Mouse (Mus musculus): ENCODE measurements around the gene Timp2. TPM values are rescaled to one million over a fixed set of nuclear protein-coding genes. Genes with fewer than 3 reads are reported as not detected.
A peak's percentile ranks its signal among the peaks of the same experiment; 100 is the strongest.

Gene Timp2
- polyA plus RNA-seq, 1 experiment from 2014 or later = 87.7 TPM

- Histone ChIP-seq H3K36me3 (peaks cover 34% of the 10 kb centered on the region), H3K4me1 (peaks cover 24% of the 10 kb centered on the region), H3K4me3 (replicated peaks) (no peak overlapping the region), H3K9ac (no peak overlapping the region), H3K27ac (peak overlapping the region; percentile 89), H3K4me2 (no peak overlapping the region), H3K27me3 (no peaks in the 10 kb centered on the region), H3K9me3 (replicated peaks) (no peaks in the 10 kb centered on the region)
- peak; percentile 49 for ATAC-seq (replicated peaks; ENCODE audit: low FRiP score)
- 28% methylated on average over 15 of the region's 15 CpGs for WGBS
These were observed 101.2 kb downstream of the Timp2 start for GRCm38 (mm10) chr11:118254159-118254951.

DNA sequence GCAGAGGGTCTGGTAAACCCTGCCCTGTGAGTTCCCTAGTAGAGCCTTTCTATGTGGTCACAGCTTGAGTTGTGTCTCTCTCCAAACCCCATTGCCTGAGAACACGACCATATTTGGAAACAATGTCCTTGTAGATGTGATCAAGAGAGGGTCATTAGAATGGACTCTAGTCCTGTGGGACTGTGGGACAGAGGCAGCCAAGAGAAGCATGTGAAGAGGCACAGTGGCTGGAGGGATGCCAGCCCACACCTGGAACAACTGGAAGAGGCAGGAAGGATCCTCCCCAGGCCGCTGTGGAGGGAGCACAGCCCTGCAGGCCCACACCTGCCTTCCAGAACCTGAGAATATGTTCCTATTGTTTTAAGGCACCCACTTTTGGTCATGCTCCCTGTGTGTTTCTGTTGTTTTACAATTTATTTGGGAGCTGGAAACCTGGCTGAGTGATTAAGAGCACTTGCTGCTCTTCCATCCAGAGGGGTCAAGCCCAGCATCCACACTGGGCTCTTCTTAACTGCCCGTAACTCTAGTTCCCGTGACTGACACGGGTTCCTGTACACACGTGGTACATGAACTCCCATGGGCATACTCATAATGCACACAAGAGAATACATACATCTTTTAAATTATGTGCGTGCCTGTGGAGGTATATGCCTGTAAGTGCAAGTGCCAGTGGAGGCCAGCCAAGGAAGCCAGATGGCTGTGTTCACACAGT lies 101.9 kb downstream of the Timp2 start:
- no peak overlapping the region for H3K9ac ChIP-seq
- peaks cover 26% of the 10 kb centered on the region for H3K36me3 ChIP-seq
- no peak overlapping the region for H3K4me2 ChIP-seq
- no peaks in the 10 kb centered on the region for H3K27me3 ChIP-seq
- no peak overlapping the region for H3K4me3 ChIP-seq (replicated peaks)
- ATAC-seq (replicated peaks; ENCODE audit: low FRiP score) = no peak
- H3K27ac ChIP-seq = peak overlapping the region; percentile 89
- no peaks in the 10 kb centered on the region for H3K9me3 ChIP-seq (replicated peaks)
- H3K4me1 ChIP-seq = peaks cover 29% of the 10 kb centered on the region
- 83% methylated on average over 7 of the region's 7 CpGs for WGBS

Other genes with a start within 250 kb of the Timp2 start
- 0.17 and 0.22 TPM in 2 replicates for gene Dnah17, start 225.1 kb downstream of the Timp2 start, polyA plus RNA-seq (2015; fragmentation: Nextera tagmentation; extraction: Ambion mirVana)
- 16.4 and 16.5 TPM in 2 replicates for gene Cyth1, start 107.1 kb downstream of the Timp2 start, polyA plus RNA-seq (2015; fragmentation: Nextera tagmentation; extraction: Ambion mirVana)
- gene Usp36, start 65.5 kb downstream of the Timp2 start, polyA plus RNA-seq (2015; fragmentation: Nextera tagmentation; extraction: Ambion mirVana) = 21.8 and 24.2 TPM in 2 replicates
- gene Cep295nl, start 13.2 kb downstream of the Timp2 start, polyA plus RNA-seq (2015; fragmentation: Nextera tagmentation; extraction: Ambion mirVana) = 0.44 and 0.80 TPM in 2 replicates
- 13.6 and 18.2 TPM in 2 replicates for gene Lgals3bp, start 46.4 kb upstream of the Timp2 start, polyA plus RNA-seq (2015; fragmentation: Nextera tagmentation; extraction: Ambion mirVana)
- 26.7 and 32.9 TPM in 2 replicates for gene Cant1, start 63.3 kb upstream of the Timp2 start, polyA plus RNA-seq (2015; fragmentation: Nextera tagmentation; extraction: Ambion mirVana)
- 5.9 and 7.2 TPM in 2 replicates for gene C1qtnf1, start 72.5 kb upstream of the Timp2 start, polyA plus RNA-seq (2015; fragmentation: Nextera tagmentation; extraction: Ambion mirVana)
- gene Engase, start 121.1 kb upstream of the Timp2 start, polyA plus RNA-seq (2015; fragmentation: Nextera tagmentation; extraction: Ambion mirVana) = 5.4 and 8.7 TPM in 2 replicates